Mouse (Mus musculus): Measurements from ENCODE around the gene Gvin1. TPM values are rescaled to one million over a fixed set of nuclear protein-coding genes. Genes with fewer than 3 reads are reported as not detected.
"Not testable (repeated sequence)": the region's sequence is repeated elsewhere in the genome, so short reads cannot be mapped to it uniquely, and the experiment has no call there.

Gvin1 gene
- polyA plus RNA-seq, 1 experiment from 2014 or later: not detected

DNA sequence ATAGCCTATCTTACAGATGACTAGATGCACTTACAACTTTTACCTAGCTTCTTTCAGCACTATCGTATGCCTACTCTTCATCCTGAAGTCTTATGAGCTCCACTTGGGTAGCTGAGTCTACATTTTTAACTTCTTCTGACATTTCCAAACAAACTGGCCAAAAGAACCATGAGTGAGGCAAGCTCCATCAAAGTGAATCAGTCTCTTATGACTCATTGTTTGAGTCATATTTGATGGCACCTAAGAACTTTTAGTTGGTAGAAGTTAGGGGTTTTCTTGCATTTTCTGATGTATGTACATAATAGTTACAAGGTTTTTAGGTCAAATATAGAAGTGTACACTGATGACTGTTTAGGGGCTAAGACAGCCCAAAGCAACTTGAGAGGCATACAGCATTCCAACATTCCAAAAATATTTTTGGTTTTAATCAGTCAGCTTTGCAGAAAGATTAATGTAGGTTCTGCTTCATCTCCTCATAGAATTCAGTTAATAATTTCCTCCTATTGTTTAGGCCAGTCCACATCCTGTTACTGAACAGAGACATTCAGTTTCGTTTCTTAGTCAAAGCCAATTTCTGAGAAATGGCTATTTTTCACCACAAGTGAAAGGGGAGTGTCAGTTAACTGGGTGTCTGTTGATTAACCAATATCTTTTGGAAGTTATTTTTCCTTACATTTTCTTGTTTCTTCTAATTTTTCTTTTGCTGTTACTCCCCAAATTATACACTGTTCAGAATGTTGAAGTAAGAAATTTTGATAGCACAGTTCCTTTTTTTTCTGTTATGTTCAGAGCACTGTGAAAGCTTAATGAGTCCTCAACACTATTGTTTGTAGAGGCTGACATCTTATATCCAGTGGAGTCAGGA lies 21.4 kb upstream of the Gvin1 start:
- Histone ChIP-seq H3K9me3 (replicated peaks; ENCODE audit: control insufficient read depth, low read length) (0 out of 2 replicates have a peak, but pooled peaks cover 2% of the 10 kb centered on the region), H3K27me3 (ENCODE audit: control insufficient read depth, insufficient read depth, low read length) (no peaks in the 10 kb centered on the region), H3K4me3 (ENCODE audit: low read depth, low read length) (no peak overlapping the region), H3K9ac (replicated peaks; ENCODE audit: low read length) (no peak overlapping the region), H3K27ac (replicated peaks; ENCODE audit: low read depth, low read length) (no peak overlapping the region), H3K36me3 (replicated peaks; ENCODE audit: control insufficient read depth, insufficient read depth, low read depth, low read length) (no peaks in the 10 kb centered on the region), H3K4me1 (ENCODE audit: control insufficient read depth, insufficient read depth, low read length) (no peaks in the 10 kb centered on the region), H3K4me2 (ENCODE audit: low read depth, low read length) (no peak overlapping the region)
- no peak for DNase-seq (ENCODE audit: low spot score)
- WGBS: 69% methylated on average over 2 of the region's 2 CpGs
- no peak for ATAC-seq (replicated peaks; ENCODE audit: insufficient number of reproducible peaks, low FRiP score, low TSS enrichment, low read depth)

DNA sequence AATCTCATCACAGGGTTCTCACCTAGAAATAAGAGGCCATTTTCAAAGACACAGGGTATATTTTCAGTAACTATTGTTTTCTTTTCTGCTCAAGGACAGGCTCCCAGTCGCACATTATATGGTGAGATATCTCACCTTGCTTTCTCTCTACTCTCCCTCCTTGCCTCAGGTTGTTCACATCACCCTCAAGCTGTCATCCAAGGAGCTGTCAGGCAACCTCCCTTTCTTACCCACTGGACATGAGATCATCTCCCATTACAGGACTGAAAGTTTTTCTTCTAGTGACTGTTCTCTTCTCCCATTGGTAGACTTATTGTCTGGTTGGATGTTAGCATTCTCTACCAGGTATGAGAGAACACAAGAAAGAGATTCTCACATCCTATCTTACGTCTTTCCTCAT lies 20.5 kb upstream of the Gvin1 start:
- ATAC-seq (replicated peaks; ENCODE audit: insufficient number of reproducible peaks, low FRiP score, low TSS enrichment, low read depth): no peak
- no peaks in the 10 kb centered on the region for H3K27me3 ChIP-seq (ENCODE audit: control insufficient read depth, insufficient read depth, low read length)
- H3K36me3 ChIP-seq (replicated peaks; ENCODE audit: control insufficient read depth, insufficient read depth, low read depth, low read length): no peaks in the 10 kb centered on the region
- 0 out of 2 replicates have a peak, but pooled peaks cover 2% of the 10 kb centered on the region for H3K9me3 ChIP-seq (replicated peaks; ENCODE audit: control insufficient read depth, low read length)
- H3K9ac ChIP-seq (replicated peaks; ENCODE audit: low read length): no peak overlapping the region
- H3K4me1 ChIP-seq (ENCODE audit: control insufficient read depth, insufficient read depth, low read length): no peaks in the 10 kb centered on the region
- no peak overlapping the region for H3K4me2 ChIP-seq (ENCODE audit: low read depth, low read length)
- no peak overlapping the region for H3K27ac ChIP-seq (replicated peaks; ENCODE audit: low read depth, low read length)
- 75% methylated on average over 2 of the region's 2 CpGs for WGBS
- no peak for DNase-seq (ENCODE audit: low spot score)
- H3K4me3 ChIP-seq (ENCODE audit: low read depth, low read length): no peak overlapping the region

DNA sequence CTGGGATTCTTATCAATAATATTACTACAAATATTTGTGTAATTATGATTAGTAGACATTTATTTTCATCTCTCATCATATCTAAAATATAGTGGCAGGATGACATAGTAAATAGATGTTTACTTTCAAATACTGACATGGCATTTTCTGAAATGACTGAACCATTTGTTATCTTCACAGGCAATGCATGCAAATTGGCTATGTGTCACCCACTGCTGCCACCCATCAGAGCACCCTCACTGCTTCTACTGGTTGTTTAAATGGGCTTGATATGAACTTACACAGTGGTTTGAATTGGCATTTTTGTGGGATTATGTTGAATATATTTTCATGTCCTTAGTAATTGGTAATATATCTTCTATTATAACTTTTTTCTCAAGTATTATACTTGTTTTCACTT lies 784 bp upstream of the Gvin1 start:
- not testable (repeated sequence) for H3K9me3 ChIP-seq (replicated peaks; ENCODE audit: control insufficient read depth, low read length); DNase-seq (ENCODE audit: low spot score); H3K4me1 ChIP-seq (ENCODE audit: control insufficient read depth, insufficient read depth, low read length); ATAC-seq (replicated peaks; ENCODE audit: insufficient number of reproducible peaks, low FRiP score, low TSS enrichment, low read depth); H3K4me2 ChIP-seq (ENCODE audit: low read depth, low read length); H3K4me3 ChIP-seq (ENCODE audit: low read depth, low read length); H3K9ac ChIP-seq (replicated peaks; ENCODE audit: low read length); H3K36me3 ChIP-seq (replicated peaks; ENCODE audit: control insufficient read depth, insufficient read depth, low read depth, low read length); H3K27me3 ChIP-seq (ENCODE audit: control insufficient read depth, insufficient read depth, low read length); H3K27ac ChIP-seq (replicated peaks; ENCODE audit: low read depth, low read length)

DNA sequence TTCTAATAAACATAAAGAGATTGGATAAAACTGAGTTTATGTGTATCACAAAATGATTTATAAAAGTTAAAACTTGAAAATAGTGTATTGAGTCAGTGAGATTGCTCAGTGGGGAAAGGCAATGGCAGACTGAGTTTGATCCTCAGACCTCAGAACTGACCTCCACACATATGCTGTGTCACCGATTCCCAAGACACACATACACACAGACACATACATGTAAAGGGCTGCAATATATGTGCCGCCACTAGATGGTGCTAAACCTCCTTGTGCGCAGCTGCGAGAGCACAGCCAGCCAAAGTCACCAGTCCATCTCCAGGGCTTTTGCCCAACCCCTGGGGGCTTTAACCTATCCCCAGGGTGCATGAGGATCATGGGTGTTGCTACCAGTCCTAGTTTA lies 1.4 kb downstream of the Gvin1 start:
- 0 out of 2 replicates have a peak, but pooled peaks have one; percentile 59 for ATAC-seq (replicated peaks; ENCODE audit: insufficient number of reproducible peaks, low FRiP score, low TSS enrichment, low read depth)
- H3K4me1 ChIP-seq (ENCODE audit: control insufficient read depth, insufficient read depth, low read length); H3K4me3 ChIP-seq (ENCODE audit: low read depth, low read length); H3K9me3 ChIP-seq (replicated peaks; ENCODE audit: control insufficient read depth, low read length); H3K36me3 ChIP-seq (replicated peaks; ENCODE audit: control insufficient read depth, insufficient read depth, low read depth, low read length); H3K27me3 ChIP-seq (ENCODE audit: control insufficient read depth, insufficient read depth, low read length); H3K27ac ChIP-seq (replicated peaks; ENCODE audit: low read depth, low read length); DNase-seq (ENCODE audit: low spot score); H3K4me2 ChIP-seq (ENCODE audit: low read depth, low read length); H3K9ac ChIP-seq (replicated peaks; ENCODE audit: low read length): not testable (repeated sequence)
- WGBS: no CpG with 5 or more reads among the region's 4 CpGs

DNA sequence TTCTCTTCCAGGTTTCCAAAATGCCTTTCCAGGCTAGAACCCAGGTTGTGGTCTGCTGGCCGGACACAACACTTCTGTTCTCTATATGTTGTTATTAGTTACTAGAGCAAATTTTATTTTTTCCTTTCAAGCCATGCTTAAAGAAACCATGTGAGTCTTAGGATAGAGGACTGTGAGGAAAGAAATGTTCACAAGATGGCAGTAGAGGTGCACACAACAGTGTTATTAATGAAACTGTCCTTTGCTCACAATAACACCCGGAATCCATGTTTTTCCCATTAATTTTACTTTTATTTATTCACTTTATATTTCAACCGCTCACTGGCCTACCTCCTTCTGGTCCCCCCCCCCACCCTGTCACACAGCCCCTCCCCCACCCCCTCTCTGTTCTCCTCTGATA lies 8.5 kb downstream of the Gvin1 start:
- not testable (repeated sequence) for H3K27ac ChIP-seq (replicated peaks; ENCODE audit: low read depth, low read length); H3K9ac ChIP-seq (replicated peaks; ENCODE audit: low read length); H3K27me3 ChIP-seq (ENCODE audit: control insufficient read depth, insufficient read depth, low read length); H3K9me3 ChIP-seq (replicated peaks; ENCODE audit: control insufficient read depth, low read length); H3K4me3 ChIP-seq (ENCODE audit: low read depth, low read length); H3K36me3 ChIP-seq (replicated peaks; ENCODE audit: control insufficient read depth, insufficient read depth, low read depth, low read length); H3K4me2 ChIP-seq (ENCODE audit: low read depth, low read length); ATAC-seq (replicated peaks; ENCODE audit: insufficient number of reproducible peaks, low FRiP score, low TSS enrichment, low read depth); DNase-seq (ENCODE audit: low spot score); H3K4me1 ChIP-seq (ENCODE audit: control insufficient read depth, insufficient read depth, low read length)
- 87% methylated on average over 2 of the region's 3 CpGs for WGBS

DNA sequence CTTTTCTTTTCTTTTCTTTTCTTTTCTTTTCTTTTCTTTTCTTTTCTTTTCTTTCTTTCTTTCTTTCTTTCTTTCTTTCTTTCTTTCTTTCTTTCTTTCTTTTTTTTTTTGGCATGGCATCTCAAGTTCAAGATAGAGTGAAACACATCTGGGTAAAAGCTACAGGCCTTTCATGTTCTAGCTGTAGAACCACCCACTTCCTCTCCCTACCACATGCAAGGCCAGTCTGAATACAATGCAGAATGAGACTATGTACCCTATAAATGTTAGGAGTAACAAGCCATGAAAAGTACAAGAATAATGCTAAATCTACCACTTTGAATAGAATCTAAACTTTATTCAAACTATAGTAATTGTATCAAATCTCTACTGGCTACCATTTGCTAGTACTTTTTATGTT lies 38.1 kb downstream of the Gvin1 start:
- H3K4me2 ChIP-seq (ENCODE audit: low read depth, low read length); H3K27me3 ChIP-seq (ENCODE audit: control insufficient read depth, insufficient read depth, low read length); H3K4me1 ChIP-seq (ENCODE audit: control insufficient read depth, insufficient read depth, low read length); DNase-seq (ENCODE audit: low spot score); H3K9ac ChIP-seq (replicated peaks; ENCODE audit: low read length); H3K9me3 ChIP-seq (replicated peaks; ENCODE audit: control insufficient read depth, low read length); H3K4me3 ChIP-seq (ENCODE audit: low read depth, low read length); H3K27ac ChIP-seq (replicated peaks; ENCODE audit: low read depth, low read length); ATAC-seq (replicated peaks; ENCODE audit: insufficient number of reproducible peaks, low FRiP score, low TSS enrichment, low read depth); H3K36me3 ChIP-seq (replicated peaks; ENCODE audit: control insufficient read depth, insufficient read depth, low read depth, low read length): not testable (repeated sequence)

DNA sequence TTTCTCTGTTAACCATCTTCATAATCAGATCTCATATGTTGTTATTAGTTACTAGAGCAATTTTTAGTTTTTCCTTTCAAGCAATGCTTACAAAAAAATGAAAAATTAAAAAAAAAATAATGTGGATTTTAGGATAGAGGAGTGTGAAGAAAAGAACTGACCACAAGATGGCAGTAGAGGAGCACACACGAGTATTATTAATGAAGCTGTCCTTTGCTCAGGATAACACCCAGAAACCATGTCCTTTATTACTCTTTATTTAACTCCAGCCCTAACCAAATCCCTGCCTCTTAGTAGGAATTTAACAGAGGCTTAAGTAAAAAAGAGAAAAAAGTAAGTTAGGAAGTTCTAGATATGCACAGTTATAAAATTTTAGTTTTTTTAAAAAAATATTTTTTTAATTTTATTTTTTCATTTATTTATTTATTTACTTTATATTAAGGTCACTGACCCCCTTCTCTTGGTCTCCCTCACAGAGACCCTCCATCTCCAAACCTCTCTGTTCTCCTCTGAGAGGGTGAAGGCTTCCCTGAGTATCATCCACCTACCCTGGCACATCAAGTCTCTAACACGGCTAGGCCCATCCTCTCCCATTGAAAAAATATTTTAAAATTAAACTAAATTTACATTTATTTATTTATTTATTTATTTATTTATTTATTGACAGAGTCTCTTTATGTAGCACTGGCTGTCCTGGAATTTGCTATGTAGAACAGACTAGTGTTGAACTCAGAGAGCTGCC lies 69.9 kb downstream of the Gvin1 start:
- H3K27ac ChIP-seq (replicated peaks; ENCODE audit: low read depth, low read length); H3K9ac ChIP-seq (replicated peaks; ENCODE audit: low read length); H3K36me3 ChIP-seq (replicated peaks; ENCODE audit: control insufficient read depth, insufficient read depth, low read depth, low read length); H3K27me3 ChIP-seq (ENCODE audit: control insufficient read depth, insufficient read depth, low read length); H3K4me2 ChIP-seq (ENCODE audit: low read depth, low read length); H3K4me1 ChIP-seq (ENCODE audit: control insufficient read depth, insufficient read depth, low read length); H3K4me3 ChIP-seq (ENCODE audit: low read depth, low read length); H3K9me3 ChIP-seq (replicated peaks; ENCODE audit: control insufficient read depth, low read length); DNase-seq (ENCODE audit: low spot score): not testable (repeated sequence)
- peak; percentile 39; the same call in 1 of the 2 replicates for ATAC-seq (replicated peaks; ENCODE audit: insufficient number of reproducible peaks, low FRiP score, low TSS enrichment, low read depth)
- no CpG with 5 or more reads among the region's 2 CpGs for WGBS
